Mouse (Mus musculus) neural tube, embryonic 11.5 days (tissue): ENCODE results near the gene Arfip2. TPM values are rescaled to one million over a fixed set of nuclear protein-coding genes. Genes with fewer than 3 reads are reported as not detected.

Experiments
- ATAC-seq: fragments of 200-750 bp; cut with Nextera tagmentation; 2 replicates; pipeline ENCODE4 v1.8.0; 2017; ENCODE audit warnings: moderate number of reproducible peaks, mild to moderate bottlenecking, moderate TSS enrichment, moderate library complexity; ENCODE audit not compliant: insufficient read depth, low FRiP score, low TSS enrichment
- DNase-seq: peaks from one replicate; pipeline ENCODE4 v3.0.0-alpha.2; 2015; ENCODE audit warnings: low spot score
- H3K27ac ChIP-seq: fragments of 300-500 bp; sonication (generic); 2 replicates; pipeline ENCODE4 v1.5.1; 2014; ENCODE audit warnings: low read depth, mild to moderate bottlenecking, low read length
- H3K27me3 ChIP-seq: fragments of 300-500 bp; sonication (generic); 2 replicates; pipeline ENCODE4 v1.6.1; 2014; ENCODE audit warnings: mild to moderate bottlenecking, low read length, mixed read lengths; ENCODE audit not compliant: control insufficient read depth, insufficient read depth
- H3K36me3 ChIP-seq: fragments of 300-500 bp; sonication (generic); 2 replicates; pipeline ENCODE4 v1.6.1; 2014; ENCODE audit warnings: mild to moderate bottlenecking, low read length, moderate library complexity, mixed read lengths; ENCODE audit not compliant: control insufficient read depth, insufficient read depth
- H3K4me1 ChIP-seq: fragments of 300-500 bp; sonication (generic); 2 replicates; pipeline ENCODE4 v1.6.1; 2014; ENCODE audit warnings: low read length, mixed read lengths; ENCODE audit not compliant: control insufficient read depth, insufficient read depth
- H3K4me2 ChIP-seq: fragments of 300-500 bp; sonication (generic); 2 replicates; pipeline ENCODE4 v1.6.1; 2014; ENCODE audit warnings: low read depth, mild to moderate bottlenecking, moderate library complexity
- H3K4me3 ChIP-seq: fragments of 300-500 bp; sonication (generic); 2 replicates; pipeline ENCODE4 v1.5.1; 2014; ENCODE audit warnings: low read depth, low read length
- H3K9ac ChIP-seq: fragments of 300-500 bp; sonication (generic); 2 replicates; pipeline ENCODE4 v1.6.1; 2014; ENCODE audit warnings: mild to moderate bottlenecking, low read length
- H3K9me3 ChIP-seq: fragments of 300-500 bp; sonication (generic); 2 replicates; pipeline ENCODE4 v1.6.1; 2016; ENCODE audit warnings: low read length; ENCODE audit not compliant: control insufficient read depth
- WGBS: fragments of 180-500 bp; shearing (Covaris S2); extraction: QIAGEN DNeasy Blood & Tissue Kit; methylation state at CpG from one replicate; pipeline ENCODE4 v1.1.7; 2014; 5-methylcytosine and 5-hydroxymethylcytosine counted together
- polyA plus RNA-seq: library from polyadenylated mRNA; unstranded; fragments of >200 nt; fragmentation: Nextera tagmentation; extraction: Ambion mirVana; gene quantifications from 2 replicates; pipeline ENCODE4 v1.2.1, GENCODE M21; 2014

Arfip2 gene
- polyA plus RNA-seq, 1 experiment from 2014 or later, result 82.7 TPM

DNA sequence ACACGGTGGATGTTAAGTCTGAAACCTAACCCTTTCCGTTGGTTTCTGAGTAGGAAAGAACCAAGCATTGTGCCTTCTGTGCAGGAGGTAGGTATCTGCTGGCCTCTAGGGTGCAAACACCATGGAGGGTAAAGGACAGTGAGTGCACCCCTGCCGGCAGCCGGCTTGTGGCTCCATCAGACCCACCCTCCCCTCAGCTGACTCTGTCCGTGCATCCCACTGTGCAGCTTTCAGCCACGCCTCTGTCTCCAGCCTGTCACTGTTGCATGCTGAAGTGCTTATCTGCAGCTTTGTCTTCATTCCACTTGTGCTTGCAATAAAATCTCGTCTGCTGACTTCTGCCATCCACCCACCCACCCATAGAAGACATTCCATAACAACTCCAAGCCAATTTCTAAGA lies 50.1 kb downstream of the Arfip2 start:
- 41% methylated on average over 7 of the region's 7 CpGs for WGBS
- DNase-seq, result no peak

DNA sequence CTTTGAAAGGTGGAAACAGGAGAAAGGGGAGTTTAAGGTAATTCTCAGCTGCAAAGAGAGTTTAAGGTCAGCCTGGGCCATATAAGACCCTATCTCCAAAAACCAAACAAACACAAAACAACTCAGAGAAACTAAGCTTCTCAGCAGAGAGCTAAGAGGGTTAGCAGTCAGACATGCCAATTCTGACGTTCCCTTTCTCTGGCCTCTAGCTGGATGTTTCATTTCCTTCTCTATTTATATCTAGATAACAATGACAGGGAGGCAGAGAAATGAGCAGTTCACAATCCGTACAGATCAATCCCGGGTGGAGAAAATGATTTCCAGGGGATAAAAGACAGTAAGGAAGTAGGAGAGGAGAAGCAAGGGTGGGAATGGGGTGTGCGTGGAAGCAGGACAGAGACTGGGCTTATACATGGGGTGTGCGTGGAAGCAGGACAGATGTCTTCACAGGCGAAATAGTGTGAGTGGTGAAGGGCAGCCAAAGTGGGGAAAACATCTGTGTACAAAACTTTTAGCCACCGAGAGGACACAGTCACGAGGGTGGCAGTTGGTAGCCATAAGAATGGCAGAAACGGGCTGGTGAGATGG lies 51.8 kb downstream of the Arfip2 start:
- Histone ChIP-seq H3K36me3 (no peaks in the 10 kb centered on the region), H3K4me3 (no peak overlapping the region), H3K27me3 (no peaks in the 10 kb centered on the region), H3K4me1 (no peaks in the 10 kb centered on the region), H3K4me2 (no peak overlapping the region), H3K9ac (no peak overlapping the region), H3K9me3 (no peaks in the 10 kb centered on the region), H3K27ac (no peak overlapping the region)
- ATAC-seq (no peak), DNase-seq (no peak)
- 81% methylated on average over 9 of the region's 9 CpGs for WGBS

More for the DNA sequence above, 50.1 kb downstream of the Arfip2 start:
- no peak for ATAC-seq
- no peak overlapping the region for H3K4me3 ChIP-seq
- no peaks in the 10 kb centered on the region for H3K4me1 ChIP-seq
- no peaks in the 10 kb centered on the region for H3K36me3 ChIP-seq
- H3K9ac ChIP-seq, result no peak overlapping the region
- no peaks in the 10 kb centered on the region for H3K9me3 ChIP-seq
- H3K27ac ChIP-seq, result no peak overlapping the region
- H3K27me3 ChIP-seq, result no peaks in the 10 kb centered on the region
- no peak overlapping the region for H3K4me2 ChIP-seq

Other genes starting within 250 kb of the Arfip2 start
- 33.0 and 36.1 TPM in 2 replicates for gene Fam160a2, start 240.4 kb downstream of the Arfip2 start, polyA plus RNA-seq
- not detected in 2 replicates for gene Cnga4, start 235.8 kb downstream of the Arfip2 start, polyA plus RNA-seq
- gene Cckbr, start 214.7 kb downstream of the Arfip2 start, polyA plus RNA-seq, result not detected in 2 replicates
- gene Cavin3, start 158.1 kb downstream of the Arfip2 start, polyA plus RNA-seq, result 22.8 and 23.0 TPM in 2 replicates
- gene Smpd1, start 86.1 kb downstream of the Arfip2 start, polyA plus RNA-seq, result 47.3 and 53.7 TPM in 2 replicates
- gene Apbb1, start 58.8 kb downstream of the Arfip2 start, polyA plus RNA-seq, result 115 and 128 TPM in 2 replicates
- 0.37 TPM in 1 of 2 replicates, not detected in the other for gene Hpx, start 40.3 kb downstream of the Arfip2 start, polyA plus RNA-seq
- gene Trim3, start 6.8 kb downstream of the Arfip2 start, polyA plus RNA-seq, result 35.7 and 36.9 TPM in 2 replicates
- 151 and 157 TPM in 2 replicates for gene Timm10b, start 360 bp downstream of the Arfip2 start, polyA plus RNA-seq
- gene Gm45799, start 136 bp upstream of the Arfip2 start, polyA plus RNA-seq, result 5.6 and 18.3 TPM in 2 replicates
- gene Dnhd1, start 10.4 kb upstream of the Arfip2 start, polyA plus RNA-seq, result 0.50 and 2.0 TPM in 2 replicates
- 252 and 270 TPM in 2 replicates for gene Ilk, start 96.2 kb upstream of the Arfip2 start, polyA plus RNA-seq
- gene Rrp8, start 97.0 kb upstream of the Arfip2 start, polyA plus RNA-seq, result 37.5 and 50.7 TPM in 2 replicates
- gene Taf10, start 103.9 kb upstream of the Arfip2 start, polyA plus RNA-seq, result 183 and 191 TPM in 2 replicates
- 47.5 and 54.8 TPM in 2 replicates for gene Tpp1, start 111.8 kb upstream of the Arfip2 start, polyA plus RNA-seq
- gene Dchs1, start 147.2 kb upstream of the Arfip2 start, polyA plus RNA-seq, result 21.1 and 22.3 TPM in 2 replicates
- gene Mrpl17, start 170.7 kb upstream of the Arfip2 start, polyA plus RNA-seq, result 230 and 268 TPM in 2 replicates